Mouse (Mus musculus) lung, postnatal 36 days (tissue): ENCODE results near the gene Tnrc18.
A peak's percentile ranks its signal among the peaks of the same experiment; 100 is the strongest.

Source experiments
- DNase-seq: peaks from one replicate; pipeline ENCODE4 v3.0.0; 2022; ENCODE audit warnings: mixed read lengths

Tnrc18 gene

DNA sequence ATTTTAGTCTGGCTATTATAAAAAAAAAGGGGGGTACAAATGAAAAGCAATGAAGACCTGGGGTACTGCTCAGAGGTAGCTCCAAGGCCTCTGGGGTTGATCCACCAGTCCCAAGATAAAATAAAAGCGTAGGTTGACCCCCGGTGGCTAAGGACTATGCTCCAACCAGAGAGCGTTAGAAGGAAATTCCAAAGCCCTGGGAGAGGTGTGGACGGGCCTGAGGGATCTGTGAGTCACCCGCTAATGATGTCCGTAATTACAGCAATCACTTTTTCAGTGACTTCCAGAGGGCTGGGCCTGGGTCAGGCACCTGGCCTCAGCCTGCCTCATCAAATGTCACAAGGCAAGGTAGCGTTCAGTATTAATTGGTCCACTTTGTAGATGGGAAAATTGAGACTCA lies 9.8 kb downstream of the Tnrc18 start:
- no peak for DNase-seq

DNA sequence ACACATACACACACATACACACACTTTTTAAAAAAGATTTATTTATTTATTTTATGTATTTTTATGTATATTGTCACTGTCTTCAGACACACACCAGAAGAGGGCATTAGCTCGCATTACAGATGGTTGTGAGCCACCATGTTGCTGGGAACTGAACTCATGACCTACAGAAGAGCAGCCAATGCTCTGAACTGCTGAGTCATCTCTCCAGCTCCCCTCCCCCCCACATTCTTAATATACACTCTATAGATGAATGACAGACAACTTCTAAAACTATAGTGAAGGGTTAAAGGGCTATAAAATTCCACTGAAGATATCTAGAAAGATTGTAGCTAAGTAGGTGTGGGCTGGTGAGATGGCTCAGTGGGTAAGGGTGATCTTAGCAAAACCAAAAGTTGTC lies 13.7 kb downstream of the Tnrc18 start:
- DNase-seq = no peak

DNA sequence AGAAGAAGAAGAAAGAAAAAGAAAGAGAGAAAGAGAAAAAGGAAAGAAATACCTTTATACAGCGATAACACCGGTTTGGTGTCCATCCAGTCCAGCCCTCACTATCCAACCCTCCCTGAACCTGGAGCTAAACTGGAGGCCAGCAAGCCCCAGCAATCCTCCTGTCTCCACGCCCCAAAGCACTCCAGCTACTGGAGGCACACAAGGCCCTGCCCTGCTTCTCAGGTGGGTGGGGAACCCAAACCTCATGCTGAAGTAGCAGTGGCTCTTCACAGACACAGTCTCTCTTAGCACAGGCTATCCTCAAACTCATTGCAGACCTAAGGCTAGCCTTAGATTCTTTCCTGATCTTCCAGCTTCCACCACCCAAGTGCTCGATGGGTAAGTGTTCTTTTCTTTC lies 14.6 kb downstream of the Tnrc18 start:
- no peak for DNase-seq

DNA sequence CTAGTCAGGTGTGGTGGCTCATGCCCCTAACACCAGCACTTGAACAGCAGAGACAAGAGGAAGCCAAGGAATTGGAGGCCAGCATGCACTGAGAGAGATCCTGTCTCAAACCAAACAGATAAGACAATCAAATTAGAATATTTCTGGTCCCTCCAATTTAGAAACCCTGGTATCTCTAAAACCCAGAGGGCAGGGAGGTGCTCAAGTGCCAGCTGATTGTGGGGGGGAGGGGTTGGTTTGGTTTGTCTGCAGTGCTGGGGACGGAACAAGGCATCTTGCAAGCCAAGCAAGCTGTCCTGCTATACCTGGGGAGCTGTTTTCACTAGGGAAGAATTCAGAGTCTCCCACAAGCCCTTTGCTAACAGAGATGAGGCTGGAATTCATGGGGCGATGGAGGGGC lies 15.5 kb downstream of the Tnrc18 start:
- no peak for DNase-seq

DNA sequence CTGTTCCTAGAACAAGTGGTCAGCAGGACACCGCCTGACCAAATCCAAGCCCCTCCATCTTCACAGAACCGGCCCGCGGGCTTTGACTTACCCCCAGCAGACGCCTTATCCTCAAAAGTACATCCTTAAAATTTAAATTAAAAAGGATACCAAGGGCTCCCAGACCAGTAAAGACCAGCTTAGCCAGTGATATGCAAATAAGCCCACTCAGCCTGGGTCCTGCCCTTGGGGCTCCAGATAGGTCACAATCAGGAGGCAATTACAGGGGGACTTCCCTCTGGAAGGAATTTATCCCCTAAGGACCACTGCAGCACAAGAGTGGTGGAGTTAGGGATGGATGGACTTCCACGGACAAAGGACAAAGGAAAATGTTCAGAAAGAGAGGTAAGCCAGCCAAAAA lies 16.8 kb downstream of the Tnrc18 start:
- DNase-seq = no peak

DNA sequence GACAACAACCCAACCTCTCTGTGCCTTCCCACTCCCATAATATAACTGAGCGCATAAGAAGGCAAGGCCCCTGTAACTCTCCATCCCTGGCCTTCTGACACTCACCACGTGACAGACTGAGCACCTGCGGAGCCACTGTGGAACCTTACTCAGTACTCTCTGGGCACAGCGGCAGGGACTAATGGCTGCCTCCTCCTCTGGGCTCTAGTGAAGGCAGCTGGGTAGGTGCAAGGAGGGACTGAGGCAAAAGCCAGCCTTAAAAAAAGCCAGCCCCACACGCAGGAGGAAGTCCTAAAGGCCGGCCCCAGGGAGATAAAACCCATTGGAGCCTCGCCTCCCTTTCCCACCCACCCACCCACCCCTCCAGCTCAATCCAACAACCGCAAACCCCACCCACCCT lies 17.3 kb downstream of the Tnrc18 start:
- DNase-seq = no peak

DNA sequence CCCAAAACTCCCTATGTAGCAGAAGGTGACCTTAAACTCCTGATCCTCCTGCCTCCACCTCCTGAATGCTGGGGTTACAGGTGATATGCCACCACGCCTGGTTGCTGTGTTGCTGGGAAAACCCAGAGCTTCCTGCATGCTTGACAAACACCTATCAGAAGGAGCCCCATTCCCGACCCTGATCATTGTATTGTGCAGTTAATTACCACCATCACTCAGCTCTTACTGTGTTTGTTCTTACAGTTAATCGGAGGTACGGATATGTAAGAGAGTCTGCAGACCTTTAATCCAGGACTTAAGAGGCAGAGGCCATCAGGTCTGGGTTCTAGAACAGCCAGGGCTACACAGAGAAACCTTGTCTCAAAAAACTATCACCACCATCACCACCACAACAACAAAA lies 18.2 kb downstream of the Tnrc18 start:
- DNase-seq = no peak

DNA sequence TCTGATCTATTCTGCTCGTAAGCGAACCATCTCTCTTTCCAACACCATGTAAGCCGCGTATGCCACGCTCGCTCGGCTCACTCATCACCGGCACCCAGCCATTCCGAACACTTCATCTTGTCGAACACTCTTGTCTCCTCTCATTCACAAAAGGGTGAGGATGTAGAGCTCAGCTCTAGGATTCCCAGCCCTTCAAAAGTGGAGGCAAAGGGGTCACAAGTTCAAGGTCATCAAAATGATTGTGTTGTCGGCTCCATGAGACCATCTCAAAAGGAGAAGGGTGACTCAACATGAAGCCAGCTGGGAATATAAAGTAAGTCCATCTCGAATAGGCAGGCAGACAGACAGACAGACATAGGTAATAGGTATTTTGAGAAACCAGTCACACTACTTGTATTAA lies 19.3 kb downstream of the Tnrc18 start:
- no peak for DNase-seq

DNA sequence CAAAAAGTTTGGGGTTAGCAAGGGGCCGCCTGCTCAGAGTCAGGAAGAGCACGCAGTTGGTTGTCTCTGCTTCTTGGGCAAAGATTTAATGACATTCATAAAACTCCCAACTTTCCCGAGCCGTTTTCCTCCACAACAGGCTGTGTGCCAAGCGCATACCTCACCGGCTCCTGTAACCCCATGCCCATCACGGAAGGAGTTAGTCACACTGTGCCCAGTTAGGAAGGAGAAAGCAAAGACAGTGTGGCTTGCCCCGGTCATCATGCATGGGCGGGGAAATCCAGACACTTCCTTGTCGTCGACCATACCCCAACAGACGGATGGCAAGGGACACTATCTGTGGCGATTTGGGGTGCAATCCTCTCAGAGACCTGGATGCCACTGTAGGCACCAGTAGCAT lies 19.8 kb downstream of the Tnrc18 start:
- peak; percentile 33 for DNase-seq

DNA sequence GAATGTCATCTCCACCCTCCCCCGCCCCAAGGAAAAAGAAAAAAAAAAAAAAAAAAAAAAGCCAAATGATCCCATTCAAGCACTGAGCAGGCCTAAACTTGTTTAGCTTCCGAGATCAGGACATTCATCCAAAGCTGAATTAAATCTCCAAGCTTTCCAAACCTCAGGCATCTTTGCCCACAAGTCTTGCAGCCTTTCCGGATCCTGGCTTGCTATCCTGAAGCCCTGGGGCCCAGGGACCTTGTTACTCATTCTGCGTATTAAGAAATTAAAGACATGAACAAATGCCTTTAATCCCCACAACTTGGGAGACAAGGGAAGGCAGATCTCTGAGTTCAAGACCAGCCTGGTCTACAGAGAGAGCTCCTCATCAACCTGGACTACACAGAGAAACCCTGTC lies 20.5 kb downstream of the Tnrc18 start:
- no peak for DNase-seq

DNA sequence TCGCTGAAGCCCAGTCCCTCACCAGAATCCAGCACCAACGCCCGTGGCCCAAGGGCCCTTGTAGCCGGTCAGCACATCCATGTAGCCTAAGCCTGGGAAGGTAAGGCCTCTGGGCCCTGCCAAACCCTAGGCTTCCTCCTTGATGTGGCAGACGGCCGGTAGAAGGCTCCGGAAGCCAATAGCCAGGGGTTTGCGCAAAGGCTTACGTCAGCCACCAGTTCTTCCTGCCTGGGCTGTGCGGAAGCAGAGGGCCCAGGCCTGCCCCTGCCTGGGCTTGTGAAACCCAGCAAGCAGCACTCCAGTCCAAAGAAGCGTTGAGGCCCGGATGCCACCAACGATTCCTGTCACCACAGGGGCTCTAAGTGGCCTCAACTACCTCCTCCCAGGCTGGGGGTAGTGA lies 22.9 kb downstream of the Tnrc18 start:
- peak; percentile 82 for DNase-seq

DNA sequence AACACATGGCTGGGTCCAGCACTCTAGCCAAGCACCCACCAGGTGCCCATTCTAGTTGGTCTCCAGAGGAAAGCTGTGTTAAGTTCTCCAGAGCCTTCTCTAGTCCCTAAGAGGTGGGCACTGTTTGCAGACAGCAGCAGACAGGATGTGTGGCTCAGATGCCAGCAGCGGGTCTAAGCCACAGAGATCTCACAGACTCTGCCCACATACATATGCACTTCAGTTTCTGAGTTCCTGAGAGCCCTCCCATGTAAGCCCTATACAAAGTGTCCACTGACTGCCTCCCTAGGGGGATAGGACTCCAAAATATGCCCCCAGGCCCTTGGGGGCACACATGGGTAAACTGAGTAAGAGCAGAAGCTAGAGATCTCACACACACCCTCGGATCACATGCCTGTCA lies 23.3 kb downstream of the Tnrc18 start:
- DNase-seq = no peak

DNA sequence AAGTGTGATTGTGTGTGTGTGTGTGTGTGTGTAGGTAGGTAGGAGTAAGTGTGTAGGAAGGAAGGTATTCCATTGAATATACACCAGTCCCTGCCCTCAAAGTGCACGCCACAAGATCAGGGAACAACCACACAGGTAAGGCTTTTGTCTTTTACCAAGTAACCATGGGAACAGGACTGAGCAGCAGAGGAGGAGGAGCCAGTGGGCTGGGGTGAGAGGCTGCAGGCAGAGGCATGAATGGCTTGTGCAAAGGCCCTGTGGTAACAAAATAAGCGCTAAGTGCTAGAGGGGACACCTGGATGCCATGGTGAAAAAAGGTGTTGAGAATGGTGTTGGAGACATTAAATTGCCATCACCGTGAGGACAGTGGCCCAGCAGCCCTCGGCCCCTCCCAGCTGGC lies 24.9 kb downstream of the Tnrc18 start:
- DNase-seq = no peak

DNA sequence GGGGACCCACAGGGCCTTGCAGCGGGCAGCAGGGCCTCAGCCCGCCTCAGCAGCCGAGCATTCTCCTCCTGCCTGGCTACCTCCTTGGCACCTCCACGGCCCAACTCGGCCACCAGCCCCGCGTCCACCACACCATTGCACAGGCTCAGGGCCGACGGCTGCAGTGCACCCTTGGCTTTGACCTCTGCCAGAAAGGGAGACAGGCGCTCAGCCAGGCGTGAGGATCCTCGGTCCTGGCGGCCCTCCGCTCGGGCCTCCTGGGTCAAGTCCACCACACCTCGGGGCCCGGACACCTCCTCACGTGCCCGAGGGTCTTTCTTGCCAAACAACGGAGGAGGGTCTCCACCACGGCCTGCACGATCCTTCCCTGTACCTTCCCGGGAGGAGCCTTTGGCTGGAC lies 29.2 kb downstream of the Tnrc18 start:
- no peak for DNase-seq

DNA sequence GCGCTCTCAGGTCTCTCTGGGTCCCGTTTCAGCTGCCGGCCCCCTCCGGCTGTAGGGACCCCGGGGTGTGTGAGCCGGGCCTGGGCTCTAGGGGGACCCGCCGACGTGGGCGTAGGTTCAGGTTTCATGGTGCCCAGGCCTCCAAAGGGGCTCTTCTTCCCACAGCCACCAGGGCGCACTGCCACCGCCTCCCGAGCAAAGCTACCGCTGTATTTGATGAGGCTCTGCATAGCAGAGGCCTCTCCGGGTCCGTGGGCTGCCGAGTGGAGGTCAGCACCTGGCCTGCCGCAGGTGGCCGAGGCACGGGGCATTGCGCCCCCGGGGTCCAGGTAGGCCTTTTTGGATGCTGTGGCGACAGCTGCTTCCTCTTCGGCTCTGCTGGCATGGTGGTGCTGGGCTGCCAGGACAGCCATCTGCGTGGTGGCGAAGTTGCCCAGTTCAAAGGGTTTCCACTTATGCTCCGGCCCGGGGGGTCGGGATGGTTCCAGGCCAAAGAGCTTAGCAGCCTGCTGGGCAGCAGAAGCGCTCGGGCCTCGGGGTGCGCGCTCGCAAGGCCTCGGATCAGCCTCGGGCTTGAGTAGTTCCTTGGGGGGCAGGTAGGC lies 30.1 kb downstream of the Tnrc18 start:
- DNase-seq = no peak

DNA sequence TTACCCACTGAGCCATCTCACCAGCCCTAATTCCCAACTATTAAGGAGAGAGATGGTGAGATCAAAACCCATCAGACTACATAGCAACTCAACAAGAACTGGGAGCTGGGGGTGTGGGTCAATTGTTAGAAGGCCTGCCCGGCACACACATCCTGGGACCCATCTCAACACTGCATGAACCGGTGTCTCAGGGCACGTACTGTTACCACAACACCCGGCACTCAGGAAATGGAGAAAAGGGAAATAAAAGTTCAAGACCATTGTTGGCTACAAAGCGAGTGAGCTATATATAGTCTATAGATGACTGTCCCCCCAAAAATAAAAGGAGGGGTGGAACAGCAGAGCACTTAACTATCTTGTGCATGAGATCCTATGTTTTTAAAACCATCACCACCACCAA lies 30.8 kb downstream of the Tnrc18 start:
- DNase-seq = no peak

DNA sequence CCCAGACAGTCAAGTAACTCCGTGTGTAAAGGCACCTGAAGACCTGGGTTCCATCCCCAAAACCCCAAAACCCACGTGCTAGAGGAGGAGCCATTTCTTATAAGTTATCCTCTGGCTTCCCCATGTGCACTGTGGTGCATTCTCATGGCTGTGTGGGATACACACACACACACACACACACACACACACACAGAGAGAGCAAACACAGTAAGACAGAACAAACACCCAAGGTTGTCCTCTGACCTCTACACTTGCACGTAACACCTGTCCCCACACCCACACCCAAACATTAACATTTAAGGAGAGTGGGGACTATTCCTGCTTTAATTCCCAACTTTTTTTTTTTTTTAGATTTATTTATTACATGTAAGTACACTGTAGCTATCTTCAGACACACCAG lies 31.2 kb downstream of the Tnrc18 start:
- DNase-seq = no peak

DNA sequence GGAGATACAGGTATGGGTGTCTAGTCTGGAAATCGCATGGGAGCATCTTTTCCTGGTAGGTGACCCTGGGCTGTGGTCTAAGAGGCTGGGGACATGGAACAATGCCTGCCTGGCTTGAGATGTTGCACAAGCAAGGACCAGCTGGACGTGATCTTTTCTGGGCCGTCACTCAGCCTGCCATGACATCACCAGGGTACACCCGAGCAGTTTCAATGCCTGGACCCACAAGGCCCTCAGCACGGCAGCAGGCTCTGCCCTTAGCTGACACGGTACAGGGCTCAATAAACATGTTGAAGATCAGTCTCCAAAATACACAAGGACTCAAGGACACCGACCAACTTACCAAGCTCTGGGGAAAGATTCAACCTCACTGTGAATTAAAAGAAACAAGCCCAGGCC lies 34.3 kb downstream of the Tnrc18 start:
- DNase-seq = peak; percentile 66

DNA sequence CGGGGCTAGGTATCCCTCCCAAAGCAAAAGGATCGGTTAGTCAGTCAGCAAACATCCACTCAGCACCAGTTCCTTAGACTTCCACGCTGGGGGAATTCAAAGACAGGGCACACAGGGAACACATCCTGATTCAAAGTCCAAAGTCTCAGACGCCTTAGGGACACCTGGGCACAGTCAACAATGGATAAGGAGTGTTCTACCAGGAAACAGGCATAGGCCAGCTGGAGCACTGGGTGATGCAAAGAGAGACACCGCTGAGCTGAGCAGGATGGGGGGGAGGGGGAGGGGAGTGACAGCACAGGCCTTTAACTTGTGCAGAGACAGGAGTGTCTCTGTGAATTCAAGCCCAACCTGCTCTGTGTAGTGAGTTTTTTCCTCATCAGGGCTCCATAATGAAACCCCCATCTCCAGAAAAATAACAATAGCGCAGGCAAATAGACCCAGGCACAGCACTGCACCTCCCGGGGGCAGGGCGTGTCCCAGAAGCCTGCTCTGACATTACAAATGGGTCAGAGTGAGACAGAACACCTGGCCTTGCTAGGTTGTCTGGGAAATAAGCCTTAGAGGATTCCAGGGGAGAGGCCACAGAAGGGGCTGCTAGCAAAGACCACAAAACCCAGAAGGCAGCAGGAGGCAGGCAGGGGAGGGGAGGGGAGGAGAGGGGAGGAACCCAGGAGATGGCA lies 34.9 kb downstream of the Tnrc18 start:
- DNase-seq = no peak

DNA sequence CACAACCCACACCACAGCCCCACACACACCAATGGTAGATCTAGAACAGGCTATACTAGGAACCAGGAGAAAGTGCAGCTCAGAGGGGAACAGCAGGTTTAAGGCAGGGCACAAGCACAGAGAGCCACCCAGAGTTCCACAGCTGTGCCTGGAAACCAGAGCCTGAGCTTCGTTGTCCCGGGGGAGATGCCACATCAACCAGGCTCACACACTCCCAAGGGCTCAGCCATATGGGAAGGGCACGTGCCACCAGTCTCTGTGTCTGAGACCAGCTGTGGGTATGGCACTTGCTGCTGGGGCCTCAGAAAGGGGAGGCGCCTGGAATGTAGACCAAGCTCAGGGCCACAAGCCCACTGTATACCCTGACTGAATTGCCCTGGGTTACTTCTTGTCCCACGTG lies 36.9 kb downstream of the Tnrc18 start:
- no peak for DNase-seq

DNA sequence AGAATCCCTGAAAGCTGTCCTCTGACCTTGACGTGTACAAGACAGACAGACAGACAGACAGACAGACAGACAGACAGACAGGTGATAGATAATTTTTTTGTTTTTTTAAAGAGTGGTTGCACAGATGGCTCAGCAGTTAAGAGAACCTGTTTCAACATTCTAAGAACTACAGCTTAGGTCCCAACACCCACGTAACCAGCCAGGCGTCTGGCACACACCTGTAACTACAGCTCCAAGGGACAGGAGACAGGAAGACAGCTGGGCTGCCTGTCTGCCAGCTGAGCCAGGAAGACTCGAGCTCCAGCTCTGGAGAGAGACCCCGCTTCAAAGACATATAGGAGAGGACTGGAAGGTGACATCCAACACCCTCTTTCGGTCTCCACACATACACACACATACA lies 38.6 kb downstream of the Tnrc18 start:
- no peak for DNase-seq

DNA sequence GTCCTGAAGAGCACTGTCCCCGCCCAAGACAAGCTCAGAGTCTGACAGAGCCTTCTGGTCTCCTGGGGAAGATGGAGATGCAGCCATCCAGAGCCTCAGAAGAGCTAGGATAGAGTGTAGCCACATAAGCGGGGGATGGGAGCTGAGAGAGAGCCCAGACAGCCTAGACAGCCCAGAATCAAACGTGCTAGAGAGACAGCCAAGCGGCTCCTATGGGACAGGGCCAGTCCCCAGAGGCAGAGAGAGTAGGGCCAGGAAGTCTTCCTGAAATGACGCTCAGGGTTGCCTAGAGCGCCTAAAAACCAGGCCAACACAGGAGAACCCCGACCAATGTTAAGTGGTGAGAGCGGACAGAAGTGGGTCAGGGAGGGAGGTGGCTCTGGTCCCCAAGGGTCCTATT lies 39.3 kb downstream of the Tnrc18 start:
- no peak for DNase-seq

DNA sequence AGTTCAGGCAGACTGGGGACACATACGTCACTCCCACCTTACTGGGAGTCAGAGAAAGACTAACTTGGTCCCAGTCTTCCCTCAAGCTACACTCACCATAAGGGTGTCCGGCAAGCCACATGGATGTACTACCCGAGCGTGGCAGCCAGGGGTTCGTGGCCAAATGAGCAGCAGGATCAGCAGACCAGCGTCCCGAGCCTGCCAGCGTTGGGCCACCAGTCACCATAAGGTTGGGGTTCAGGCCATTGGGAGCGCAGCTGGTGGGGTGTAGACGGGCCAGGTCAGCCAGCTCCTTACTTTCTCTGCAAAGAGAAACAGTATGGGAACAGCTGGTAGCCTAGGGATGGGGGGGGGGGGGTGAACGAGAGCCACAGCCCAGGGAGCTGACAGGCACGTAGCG lies 41.4 kb downstream of the Tnrc18 start:
- DNase-seq = peak; percentile 23

DNA sequence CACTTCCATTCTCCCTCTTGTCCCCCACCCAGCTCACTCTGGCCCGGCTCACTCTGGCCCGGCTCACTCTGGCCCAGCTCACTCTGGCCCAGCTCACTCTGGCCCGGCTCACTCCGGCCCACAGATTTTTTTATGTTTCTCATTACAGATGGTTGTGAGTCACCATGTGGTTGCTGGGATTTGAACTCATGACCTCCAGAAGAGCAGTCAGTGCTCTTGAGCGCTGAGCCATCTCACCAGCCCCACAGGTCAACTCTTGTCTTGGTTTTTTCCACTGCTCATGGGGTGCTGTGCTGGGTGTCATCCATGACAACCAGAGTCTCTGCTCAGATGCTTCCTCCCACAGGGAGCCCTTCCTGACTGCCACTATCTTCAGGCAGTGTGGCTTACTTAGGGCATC lies 42.7 kb downstream of the Tnrc18 start:
- DNase-seq = no peak

DNA sequence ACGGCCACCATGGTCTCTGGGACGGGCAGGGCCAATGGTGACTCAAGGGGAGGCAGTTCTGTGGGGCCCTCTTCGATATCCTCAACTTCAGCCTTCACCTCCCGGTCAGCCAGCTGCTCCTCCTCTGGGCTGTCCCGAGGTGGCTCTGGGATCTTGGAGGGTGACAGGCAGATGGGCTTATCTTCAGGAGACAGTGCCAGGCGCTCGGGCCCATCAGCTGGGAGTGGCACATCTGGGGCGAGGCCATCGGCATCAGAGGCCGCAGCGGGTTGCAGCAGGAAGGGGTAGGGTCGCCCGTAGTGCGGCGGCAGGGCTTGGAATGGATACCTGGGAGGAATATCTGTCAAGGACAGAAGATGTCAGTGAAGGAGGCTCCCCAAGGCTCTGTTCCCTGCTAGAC lies 45.5 kb downstream of the Tnrc18 start:
- no peak for DNase-seq
